Mouse (Mus musculus) embryonic facial prominence, embryonic 15.5 days (tissue): ENCODE measurements around the gene Map2. TPM values are rescaled to one million over a fixed set of nuclear protein-coding genes. Genes with fewer than 3 reads are reported as not detected.

Experiments used
- ATAC-seq: fragments of 200-750 bp; cut with Nextera tagmentation; 2 replicates; pipeline ENCODE4 v1.8.0; 2017; ENCODE audit warnings: low read depth, moderate TSS enrichment; ENCODE audit not compliant: insufficient number of reproducible peaks, low FRiP score, low TSS enrichment
- H3K27ac ChIP-seq: fragments of 300-500 bp; sonication (generic); replicated peaks from 2 replicates; pipeline ENCODE4 v1.5.1; 2015; ENCODE audit warnings: mild to moderate bottlenecking, inconsistent platforms
- H3K27me3 ChIP-seq: fragments of 300-500 bp; sonication (generic); 2 replicates; pipeline ENCODE4 v1.6.1; 2015; ENCODE audit warnings: inconsistent platforms
- H3K36me3 ChIP-seq: fragments of 300-500 bp; sonication (generic); 2 replicates; pipeline ENCODE4 v1.6.1; 2015; ENCODE audit warnings: mild to moderate bottlenecking, inconsistent platforms
- H3K4me1 ChIP-seq: fragments of 300-500 bp; sonication (generic); 2 replicates; pipeline ENCODE4 v1.6.1; 2015; ENCODE audit warnings: inconsistent platforms
- H3K4me2 ChIP-seq: fragments of 300-500 bp; sonication (generic); replicated peaks from 2 replicates; pipeline ENCODE4 v1.6.1; 2015; ENCODE audit warnings: mild to moderate bottlenecking, inconsistent platforms
- H3K4me3 ChIP-seq: fragments of 300-500 bp; sonication (generic); replicated peaks from 2 replicates; pipeline ENCODE4 v1.5.1; 2015; ENCODE audit warnings: mild to moderate bottlenecking, inconsistent platforms
- H3K9ac ChIP-seq: fragments of 300-500 bp; sonication (generic); 2 replicates; pipeline ENCODE4 v1.6.1; 2015; ENCODE audit warnings: inconsistent platforms
- H3K9me3 ChIP-seq: fragments of 300-500 bp; sonication (generic); replicated peaks from 2 replicates; pipeline ENCODE4 v1.6.1; 2016; ENCODE audit warnings: inconsistent platforms
- WGBS: fragments of 180-500 bp; shearing (Covaris S2); methylation state at CpG from one replicate; pipeline ENCODE4 v1.1.7; 2015; 5-methylcytosine and 5-hydroxymethylcytosine counted together
- polyA plus RNA-seq: library from polyadenylated mRNA; unstranded; fragments of >200 nt; fragmentation: Nextera tagmentation; extraction: Ambion mirVana; gene quantifications from 2 replicates; pipeline ENCODE4 v1.2.1, GENCODE M21; 2015

The Map2 gene
- polyA plus RNA-seq, 1 experiment from 2014 or later: 22.4 TPM

GRCm38 (mm10) chr1:66263220-66263619 lies 88.1 kb downstream of the Map2 start:
- WGBS: 82% methylated on average over 3 of the region's 3 CpGs
- H3K4me3 ChIP-seq: no peak overlapping the region
- no peak overlapping the region for H3K27ac ChIP-seq
- no peak overlapping the region for H3K9ac ChIP-seq
- H3K36me3 ChIP-seq: no peaks in the 10 kb centered on the region
- no peaks in the 10 kb centered on the region for H3K27me3 ChIP-seq
- no peak overlapping the region for H3K4me2 ChIP-seq
- no peaks in the 10 kb centered on the region for H3K4me1 ChIP-seq
- no peak for ATAC-seq
- H3K9me3 ChIP-seq: no peaks in the 10 kb centered on the region

- Histone ChIP-seq H3K4me3 (no peak overlapping the region), H3K4me1 (no peaks in the 10 kb centered on the region), H3K27ac (no peak overlapping the region), H3K27me3 (no peaks in the 10 kb centered on the region), H3K4me2 (no peak overlapping the region), H3K9me3 (no peaks in the 10 kb centered on the region), H3K9ac (no peak overlapping the region), H3K36me3 (no peaks in the 10 kb centered on the region)
- no peak for ATAC-seq
- WGBS: 65% methylated on average over 4 of the region's 4 CpGs
These were observed 91.3 kb downstream of the Map2 start for GRCm38 (mm10) chr1:66266231-66266924.

GRCm38 (mm10) chr1:66277663-66278062 lies 102.6 kb downstream of the Map2 start:
- H3K9me3 ChIP-seq: no peaks in the 10 kb centered on the region
- no peak overlapping the region for H3K27ac ChIP-seq
- no peaks in the 10 kb centered on the region for H3K36me3 ChIP-seq
- no peak for ATAC-seq
- no peak overlapping the region for H3K4me3 ChIP-seq
- H3K27me3 ChIP-seq: no peaks in the 10 kb centered on the region
- H3K4me1 ChIP-seq: no peaks in the 10 kb centered on the region
- H3K4me2 ChIP-seq: no peak overlapping the region
- H3K9ac ChIP-seq: no peak overlapping the region
- 79% methylated on average over 5 of the region's 5 CpGs for WGBS

- Histone ChIP-seq H3K9me3 (no peaks in the 10 kb centered on the region), H3K27ac (0 out of 2 replicates have a peak overlapping the region, but pooled peaks have one; percentile 45)
These were observed 104.3 kb downstream of the Map2 start for GRCm38 (mm10) chr1:66279222-66280009.

GRCm38 (mm10) chr1:66280152-66280551 lies 105.1 kb downstream of the Map2 start:
- no peaks in the 10 kb centered on the region for H3K4me1 ChIP-seq
- no peak overlapping the region for H3K27ac ChIP-seq
- no peak overlapping the region for H3K4me3 ChIP-seq
- no peak overlapping the region for H3K4me2 ChIP-seq
- H3K9me3 ChIP-seq: no peaks in the 10 kb centered on the region
- 58% methylated on average over 4 of the region's 4 CpGs for WGBS
- H3K36me3 ChIP-seq: no peaks in the 10 kb centered on the region
- H3K27me3 ChIP-seq: no peaks in the 10 kb centered on the region
- no peak overlapping the region for H3K9ac ChIP-seq
- ATAC-seq: no peak

More at GRCm38 (mm10) chr1:66279222-66280009, 104.3 kb downstream of the Map2 start:
- Histone ChIP-seq H3K36me3 (no peaks in the 10 kb centered on the region), H3K4me3 (no peak overlapping the region), H3K27me3 (no peaks in the 10 kb centered on the region), H3K9ac (no peak overlapping the region), H3K4me1 (no peaks in the 10 kb centered on the region), H3K4me2 (no peak overlapping the region)
- no peak for ATAC-seq
- 31% methylated on average over 4 of the region's 4 CpGs for WGBS

- H3K9me3 ChIP-seq: no peaks in the 10 kb centered on the region
- 68% methylated on average over 3 of the region's 3 CpGs for WGBS
- no peak overlapping the region for H3K4me3 ChIP-seq
- no peaks in the 10 kb centered on the region for H3K4me1 ChIP-seq
- no peak for ATAC-seq
- H3K36me3 ChIP-seq: no peaks in the 10 kb centered on the region
- no peak overlapping the region for H3K4me2 ChIP-seq
- no peak overlapping the region for H3K9ac ChIP-seq
- no peaks in the 10 kb centered on the region for H3K27me3 ChIP-seq
- no peak overlapping the region for H3K27ac ChIP-seq
These were observed 107.4 kb downstream of the Map2 start for GRCm38 (mm10) chr1:66282447-66282846.

- Histone ChIP-seq H3K4me2 (no peak overlapping the region), H3K27me3 (no peaks in the 10 kb centered on the region), H3K4me3 (no peak overlapping the region), H3K9ac (no peak overlapping the region), H3K27ac (no peak overlapping the region), H3K36me3 (no peaks in the 10 kb centered on the region), H3K4me1 (no peaks in the 10 kb centered on the region), H3K9me3 (no peaks in the 10 kb centered on the region)
- 88% methylated on average over 4 of the region's 4 CpGs for whole genome bisulfite sequencing
- ATAC-seq: no peak
These were observed 113.9 kb downstream of the Map2 start for GRCm38 (mm10) chr1:66288987-66289386.

- no peak for ATAC-seq
- Histone ChIP-seq H3K27me3 (no peaks in the 10 kb centered on the region), H3K36me3 (no peaks in the 10 kb centered on the region), H3K4me3 (no peak overlapping the region), H3K4me1 (no peaks in the 10 kb centered on the region), H3K27ac (no peak overlapping the region), H3K9me3 (no peaks in the 10 kb centered on the region), H3K9ac (no peak overlapping the region), H3K4me2 (no peak overlapping the region)
- WGBS: 54% methylated on average over 3 of the region's 3 CpGs
These were observed 117.2 kb downstream of the Map2 start for GRCm38 (mm10) chr1:66292121-66292881.

GRCm38 (mm10) chr1:66299376-66299775 lies 124.3 kb downstream of the Map2 start:
- no peak overlapping the region for H3K4me2 ChIP-seq
- H3K27me3 ChIP-seq: no peaks in the 10 kb centered on the region
- H3K9me3 ChIP-seq: no peaks in the 10 kb centered on the region
- H3K27ac ChIP-seq: no peak overlapping the region
- H3K36me3 ChIP-seq: no peaks in the 10 kb centered on the region
- no peaks in the 10 kb centered on the region for H3K4me1 ChIP-seq
- ATAC-seq: no peak
- no peak overlapping the region for H3K4me3 ChIP-seq
- no peak overlapping the region for H3K9ac ChIP-seq
- 82% methylated on average over 6 of the region's 6 CpGs for WGBS

- H3K4me2 ChIP-seq: no peak overlapping the region
- no peaks in the 10 kb centered on the region for H3K4me1 ChIP-seq
- H3K9me3 ChIP-seq: no peaks in the 10 kb centered on the region
- H3K9ac ChIP-seq: no peak overlapping the region
- H3K36me3 ChIP-seq: no peaks in the 10 kb centered on the region
- no peak overlapping the region for H3K4me3 ChIP-seq
- H3K27me3 ChIP-seq: no peaks in the 10 kb centered on the region
- no peak overlapping the region for H3K27ac ChIP-seq
- no peak for ATAC-seq
- WGBS: 75% methylated on average over 2 of the region's 2 CpGs
These were observed 145.5 kb downstream of the Map2 start for GRCm38 (mm10) chr1:66320378-66321135.

GRCm38 (mm10) chr1:66321136-66321502 lies 146.0 kb downstream of the Map2 start:
- Histone ChIP-seq H3K4me2 (no peak overlapping the region), H3K36me3 (no peaks in the 10 kb centered on the region), H3K4me1 (no peaks in the 10 kb centered on the region), H3K9me3 (no peaks in the 10 kb centered on the region), H3K27ac (no peak overlapping the region), H3K27me3 (no peaks in the 10 kb centered on the region), H3K4me3 (no peak overlapping the region), H3K9ac (no peak overlapping the region)
- ATAC-seq: no peak
- 49% methylated on average over 1 of the region's 1 CpGs for WGBS
